Mouse (Mus musculus): Measurements from ENCODE around the gene Pdcd6ip. TPM values are rescaled to one million over a fixed set of nuclear protein-coding genes. Genes with fewer than 3 reads are reported as not detected.

Gene Pdcd6ip
- polyA plus RNA-seq, 1 experiment from 2014 or later: 80.0 TPM

- peaks cover 68% of the 10 kb centered on the region for H3K36me3 ChIP-seq (ENCODE audit: insufficient read depth)
- H3K9ac ChIP-seq: no peak overlapping the region
- no peak for ATAC-seq (ENCODE audit: insufficient read depth)
- no peaks in the 10 kb centered on the region for H3K27me3 ChIP-seq (ENCODE audit: insufficient read depth, low read length)
- H3K9me3 ChIP-seq (ENCODE audit: low read depth, low read length): no peaks in the 10 kb centered on the region
- no peak for TF ChIP-seq CTCF (IDR thresholded peaks at IDR 0.05; ENCODE audit: low read depth)
- WGBS: 94% methylated on average over 12 of the region's 12 CpGs
- H3K4me3 ChIP-seq (ENCODE audit: low read depth, low read length): no peak overlapping the region
- no peaks in the 10 kb centered on the region for H3K4me1 ChIP-seq (ENCODE audit: insufficient read depth)
- no peak overlapping the region for H3K27ac ChIP-seq (ENCODE audit: low read depth)
- no peak overlapping the region for H3K4me2 ChIP-seq
- no peak for DNase-seq
These were observed 20.6 kb downstream of the Pdcd6ip start for GRCm38 (mm10) chr9:113687461-113687860.

DNA sequence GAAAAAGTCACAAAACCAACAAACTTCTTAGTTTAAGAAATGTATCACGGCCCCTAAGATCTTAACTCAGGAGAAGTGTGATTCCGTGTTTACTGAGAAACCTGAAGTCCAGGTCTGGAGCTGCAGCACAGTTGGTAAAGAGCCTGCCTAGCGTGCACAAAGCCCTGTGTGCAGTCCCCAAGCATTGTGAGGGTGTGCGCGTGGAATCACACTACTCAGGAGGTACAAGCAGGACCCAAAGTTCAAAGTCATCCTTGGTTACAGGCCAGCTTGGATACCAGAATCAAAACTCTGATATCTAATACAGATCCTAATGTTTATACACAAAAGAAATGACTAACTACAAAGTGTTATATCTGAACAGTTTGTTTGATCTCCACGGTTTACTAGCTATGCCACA lies 34.3 kb downstream of the Pdcd6ip start:
- H3K27me3 ChIP-seq (ENCODE audit: insufficient read depth, low read length): no peaks in the 10 kb centered on the region
- peaks cover 86% of the 10 kb centered on the region for H3K36me3 ChIP-seq (ENCODE audit: insufficient read depth)
- no peak overlapping the region for H3K4me3 ChIP-seq (ENCODE audit: low read depth, low read length)
- no peak for ATAC-seq (ENCODE audit: insufficient read depth)
- no peak overlapping the region for H3K9ac ChIP-seq
- no peak for DNase-seq
- no peaks in the 10 kb centered on the region for H3K4me1 ChIP-seq (ENCODE audit: insufficient read depth)
- WGBS: 87% methylated on average over 6 of the region's 6 CpGs
- TF ChIP-seq CTCF (IDR thresholded peaks at IDR 0.05; ENCODE audit: low read depth): no peak
- H3K4me2 ChIP-seq: no peak overlapping the region
- no peaks in the 10 kb centered on the region for H3K9me3 ChIP-seq (ENCODE audit: low read depth, low read length)
- H3K27ac ChIP-seq (ENCODE audit: low read depth): no peak overlapping the region

DNA sequence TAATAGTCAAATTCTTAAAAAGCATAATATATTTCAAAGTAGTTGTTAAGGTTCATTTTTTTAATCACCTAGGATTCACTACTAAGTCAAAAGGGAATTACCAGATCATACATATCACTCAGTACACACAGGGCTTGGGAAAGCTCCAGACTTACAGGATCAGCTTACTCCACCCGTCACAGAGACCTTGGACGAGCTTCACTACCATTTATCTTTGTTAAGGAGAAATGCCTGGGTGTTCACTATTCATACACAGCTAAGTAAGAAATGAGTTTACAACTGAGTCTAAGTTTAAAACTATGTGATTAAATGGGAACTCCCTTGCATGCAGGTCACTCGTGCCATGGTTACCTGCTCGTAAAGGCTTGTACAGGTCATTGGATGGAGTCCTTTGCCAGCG lies 35.7 kb downstream of the Pdcd6ip start:
- Histone ChIP-seq H3K27me3 (ENCODE audit: insufficient read depth, low read length) (no peaks in the 10 kb centered on the region), H3K4me3 (ENCODE audit: low read depth, low read length) (no peak overlapping the region), H3K4me1 (ENCODE audit: insufficient read depth) (no peaks in the 10 kb centered on the region), H3K27ac (ENCODE audit: low read depth) (no peak overlapping the region), H3K4me2 (no peak overlapping the region), H3K36me3 (ENCODE audit: insufficient read depth) (peaks cover 85% of the 10 kb centered on the region), H3K9me3 (ENCODE audit: low read depth, low read length) (no peaks in the 10 kb centered on the region), H3K9ac (no peak overlapping the region)
- DNase-seq: no peak
- no peak for TF ChIP-seq CTCF (IDR thresholded peaks at IDR 0.05; ENCODE audit: low read depth)
- ATAC-seq (ENCODE audit: insufficient read depth): no peak
- WGBS: 85% methylated on average over 5 of the region's 5 CpGs

GRCm38 (mm10) chr9:113670857-113671106 lies 37.3 kb downstream of the Pdcd6ip start:
- H3K27ac ChIP-seq (ENCODE audit: low read depth): no peak overlapping the region

GRCm38 (mm10) chr9:113670105-113670856 lies 37.8 kb downstream of the Pdcd6ip start:
- Histone ChIP-seq H3K4me1 (ENCODE audit: insufficient read depth) (no peaks in the 10 kb centered on the region), H3K27ac (ENCODE audit: low read depth) (no peak overlapping the region), H3K36me3 (ENCODE audit: insufficient read depth) (peaks cover 88% of the 10 kb centered on the region), H3K27me3 (ENCODE audit: insufficient read depth, low read length) (no peaks in the 10 kb centered on the region), H3K9ac (no peak overlapping the region), H3K9me3 (ENCODE audit: low read depth, low read length) (no peaks in the 10 kb centered on the region), H3K4me3 (ENCODE audit: low read depth, low read length) (no peak overlapping the region), H3K4me2 (no peak overlapping the region)
- no peak for TF ChIP-seq CTCF (IDR thresholded peaks at IDR 0.05; ENCODE audit: low read depth)
- DNase-seq (no peak), ATAC-seq (ENCODE audit: insufficient read depth) (no peak)
- 86% methylated on average over 7 of the region's 7 CpGs for WGBS

More at GRCm38 (mm10) chr9:113670857-113671106, 37.3 kb downstream of the Pdcd6ip start:
- Histone ChIP-seq H3K9me3 (ENCODE audit: low read depth, low read length) (no peaks in the 10 kb centered on the region), H3K4me1 (ENCODE audit: insufficient read depth) (no peaks in the 10 kb centered on the region), H3K36me3 (ENCODE audit: insufficient read depth) (peaks cover 86% of the 10 kb centered on the region), H3K4me2 (no peak overlapping the region), H3K9ac (no peak overlapping the region), H3K4me3 (ENCODE audit: low read depth, low read length) (no peak overlapping the region), H3K27me3 (ENCODE audit: insufficient read depth, low read length) (no peaks in the 10 kb centered on the region)
- WGBS: 100% methylated on average over 1 of the region's 1 CpGs
- ATAC-seq (ENCODE audit: insufficient read depth) (no peak), DNase-seq (no peak)
- TF ChIP-seq CTCF (IDR thresholded peaks at IDR 0.05; ENCODE audit: low read depth): no peak

- Histone ChIP-seq H3K4me1 (ENCODE audit: insufficient read depth) (no peaks in the 10 kb centered on the region), H3K27ac (ENCODE audit: low read depth) (no peak overlapping the region), H3K9me3 (ENCODE audit: low read depth, low read length) (no peaks in the 10 kb centered on the region), H3K36me3 (ENCODE audit: insufficient read depth) (peaks cover 79% of the 10 kb centered on the region), H3K4me3 (ENCODE audit: low read depth, low read length) (no peak overlapping the region), H3K9ac (no peak overlapping the region), H3K27me3 (ENCODE audit: insufficient read depth, low read length) (no peaks in the 10 kb centered on the region), H3K4me2 (no peak overlapping the region)
- TF ChIP-seq CTCF (IDR thresholded peaks at IDR 0.05; ENCODE audit: low read depth): no peak
- ATAC-seq (ENCODE audit: insufficient read depth) (no peak), DNase-seq (no peak)
- 69% methylated on average over 4 of the region's 4 CpGs for WGBS
These were observed 44.6 kb downstream of the Pdcd6ip start for GRCm38 (mm10) chr9:113663476-113663875.

DNA sequence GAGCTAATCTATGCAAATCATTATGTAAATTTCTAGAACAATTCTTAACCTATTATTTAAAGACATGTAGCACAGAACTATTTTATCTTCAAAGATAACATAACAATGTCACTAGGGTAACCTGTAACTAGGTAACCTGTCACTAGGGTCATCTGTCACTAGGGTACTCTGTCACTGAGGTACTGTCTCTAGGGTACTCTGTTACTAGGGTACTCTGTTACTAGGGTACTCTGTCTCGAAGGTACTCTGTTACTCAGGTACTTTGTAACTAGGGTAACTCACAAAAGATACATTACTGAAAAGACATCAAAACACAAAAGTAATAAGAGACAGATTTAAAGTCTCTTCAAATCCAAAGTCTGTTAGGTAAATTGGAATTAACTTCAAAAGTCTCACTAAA lies 50.2 kb downstream of the Pdcd6ip start:
- DNase-seq: no peak
- Histone ChIP-seq H3K27ac (ENCODE audit: low read depth) (no peak overlapping the region), H3K27me3 (ENCODE audit: insufficient read depth, low read length) (no peaks in the 10 kb centered on the region), H3K9me3 (ENCODE audit: low read depth, low read length) (no peaks in the 10 kb centered on the region), H3K4me1 (ENCODE audit: insufficient read depth) (no peaks in the 10 kb centered on the region), H3K4me3 (ENCODE audit: low read depth, low read length) (no peak overlapping the region), H3K9ac (no peak overlapping the region), H3K4me2 (no peak overlapping the region), H3K36me3 (ENCODE audit: insufficient read depth) (peaks cover 78% of the 10 kb centered on the region)
- ATAC-seq (ENCODE audit: insufficient read depth): no peak
- 80% methylated on average over 1 of the region's 1 CpGs for WGBS
- TF ChIP-seq CTCF (IDR thresholded peaks at IDR 0.05; ENCODE audit: low read depth): no peak
